Mouse (Mus musculus) lung, postnatal 4 days (tissue): ENCODE results near the gene Zfyve26.
"Not testable (repeated sequence)": the region's sequence is repeated elsewhere in the genome, so short reads cannot be mapped to it uniquely, and the experiment has no call there.

Experiments used
- DNase-seq, 2 experiments: peaks; one replicate each; pipeline ENCODE4 v3.0.0; 2021

The Zfyve26 gene

GRCm38 (mm10) chr12:79296126-79296816 is at the start of gene Zfyve26:
Gene Zfyve26, minus strand, starts transcription at chr12:79296304.
- peak; percentile 94 to 96 for DNase-seq

- DNase-seq = no peak
Measured at GRCm38 (mm10) chr12:79341291-79341845, 45.3 kb upstream of the Zfyve26 start.

GRCm38 (mm10) chr12:79340513-79340912 is 44.4 kb upstream of the Zfyve26 start:
- DNase-seq = peak; percentile 25 to 30

GRCm38 (mm10) chr12:79338791-79339190 is 42.7 kb upstream of the Zfyve26 start:
- DNase-seq = no peak

- no peak for DNase-seq
Measured at GRCm38 (mm10) chr12:79331722-79332121, 35.6 kb upstream of the Zfyve26 start.

GRCm38 (mm10) chr12:79330571-79330970 is 34.5 kb upstream of the Zfyve26 start:
- no peak for DNase-seq

GRCm38 (mm10) chr12:79327868-79328267 is 31.8 kb upstream of the Zfyve26 start:
- DNase-seq = no peak

- DNase-seq = no peak
Measured at GRCm38 (mm10) chr12:79326745-79327144, 30.6 kb upstream of the Zfyve26 start.

- DNase-seq = no peak
Measured at GRCm38 (mm10) chr12:79326236-79326635, 30.1 kb upstream of the Zfyve26 start.

GRCm38 (mm10) chr12:79322539-79322938 is 26.4 kb upstream of the Zfyve26 start:
- DNase-seq = not testable (repeated sequence)

- DNase-seq = peak in 1 of 2 experiments; percentile 10
Measured at GRCm38 (mm10) chr12:79320895-79321294, 24.8 kb upstream of the Zfyve26 start.

- DNase-seq = no peak
Measured at GRCm38 (mm10) chr12:79317339-79317738, 21.2 kb upstream of the Zfyve26 start.

GRCm38 (mm10) chr12:79313721-79314120 is 17.6 kb upstream of the Zfyve26 start:
- DNase-seq = no peak

GRCm38 (mm10) chr12:79306013-79306412 is 9.9 kb upstream of the Zfyve26 start:
- DNase-seq = no peak

GRCm38 (mm10) chr12:79305131-79305530 is 9.0 kb upstream of the Zfyve26 start:
- no peak for DNase-seq

- DNase-seq = peak; percentile 37 to 58
Measured at GRCm38 (mm10) chr12:79301802-79302201, 5.7 kb upstream of the Zfyve26 start.

- DNase-seq = no peak
Measured at GRCm38 (mm10) chr12:79297884-79298636, 2.0 kb upstream of the Zfyve26 start.

- peak; percentile 76 to 82 for DNase-seq
Measured at GRCm38 (mm10) chr12:79297121-79297576, 1.0 kb upstream of the Zfyve26 start, which contains the start of gene Rad51b. Gene Rad51b, plus strand, starts transcription at chr12:79297282.

GRCm38 (mm10) chr12:79292874-79293273 is 3.2 kb downstream of the Zfyve26 start:
- DNase-seq = no peak

GRCm38 (mm10) chr12:79282595-79282994 is 13.5 kb downstream of the Zfyve26 start:
- DNase-seq = no peak

- no peak for DNase-seq
Measured at GRCm38 (mm10) chr12:79279513-79280115, 16.5 kb downstream of the Zfyve26 start.

GRCm38 (mm10) chr12:79272604-79273003 is 23.5 kb downstream of the Zfyve26 start:
- DNase-seq = no peak

GRCm38 (mm10) chr12:79261035-79261434 is 35.1 kb downstream of the Zfyve26 start:
- peak in 1 of 2 experiments; percentile 9 for DNase-seq
